Mouse (Mus musculus): ENCODE measurements at regions not wholly inside any gene's neighbourhood (a gene's known extent, or its start where the extent isn't known, plus 50 kb on each side); places are given as distances from the start of the nearest gene placed in this dataset.

DNA sequence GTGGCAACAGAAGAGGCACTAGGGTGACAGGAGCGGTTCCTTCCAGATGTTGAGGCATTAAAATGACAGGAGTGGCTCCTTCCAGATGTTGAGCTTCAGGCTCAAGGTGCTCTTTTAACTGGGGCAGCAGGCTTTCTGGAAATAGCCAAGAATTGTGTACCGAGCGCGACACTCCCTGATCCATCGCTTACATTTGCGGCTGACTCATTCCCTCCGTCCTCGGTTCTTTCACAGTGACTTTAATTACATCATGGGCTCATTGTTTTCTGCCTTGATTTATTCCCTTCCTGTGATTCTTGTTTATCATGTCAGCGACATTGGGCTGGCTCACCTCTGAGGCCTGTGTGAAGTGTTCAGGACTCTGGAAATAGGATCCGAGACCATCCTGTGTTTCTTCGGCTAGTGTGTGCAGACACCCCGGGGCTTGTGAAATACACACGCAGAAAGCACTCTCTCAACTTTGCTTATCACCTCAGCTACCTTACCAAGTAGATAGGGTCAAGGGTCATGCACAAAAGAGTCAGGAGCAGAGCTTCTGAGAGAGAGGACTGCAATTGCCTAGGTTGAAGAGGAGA, 63.1 kb upstream of the Slc35c1 start:
- H3K36me3 ChIP-seq, result no peaks in the 10 kb centered on the region
- peaks cover 4% of the 10 kb centered on the region; the same call in 1 of the 2 replicates for H3K27me3 ChIP-seq (ENCODE audit: low read depth, poor library complexity, severe bottlenecking)
- no peak overlapping the region for H3K27ac ChIP-seq
- DNase-seq (ENCODE audit: low spot score), result peak; percentile 15
- WGBS, result 86% methylated on average over 13 of the region's 13 CpGs
- peaks cover 5% of the 10 kb centered on the region; the same call in 1 of the 2 replicates for H3K4me1 ChIP-seq
- H3K4me3 ChIP-seq, result no peak overlapping the region
- no peaks in the 10 kb centered on the region for H3K9me3 ChIP-seq (replicated peaks)

DNA sequence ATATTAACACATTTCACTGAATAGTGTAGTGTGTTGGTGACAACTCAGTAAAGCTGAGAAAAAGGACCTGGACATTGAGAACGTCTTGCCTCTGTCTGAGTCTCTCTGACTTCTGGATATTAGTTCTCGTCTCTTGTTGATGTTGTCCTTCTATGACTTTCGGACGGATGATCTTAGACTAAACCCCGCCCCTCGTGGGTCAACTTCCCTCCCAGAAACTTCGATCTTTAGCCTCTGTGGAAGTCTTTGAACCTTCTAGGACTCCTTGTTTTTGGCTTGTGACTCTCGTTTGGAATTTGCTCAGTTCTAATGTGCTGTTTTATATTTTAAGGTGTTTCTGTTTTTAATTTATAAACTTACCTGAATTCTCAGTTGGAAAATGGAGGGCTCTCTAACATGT, 61.2 kb upstream of the Slc35c1 start:
- Histone ChIP-seq H3K27ac (no peak overlapping the region), H3K4me1 (peaks cover 5% of the 10 kb centered on the region; the same call in 1 of the 2 replicates), H3K4me3 (no peak overlapping the region), H3K36me3 (no peaks in the 10 kb centered on the region), H3K27me3 (ENCODE audit: low read depth, poor library complexity, severe bottlenecking) (peaks cover 3% of the 10 kb centered on the region; the same call in 1 of the 2 replicates), H3K9me3 (replicated peaks) (no peaks in the 10 kb centered on the region)
- WGBS, result 85% methylated on average over 8 of the region's 8 CpGs
- DNase-seq (ENCODE audit: low spot score), result peak; percentile 6

DNA sequence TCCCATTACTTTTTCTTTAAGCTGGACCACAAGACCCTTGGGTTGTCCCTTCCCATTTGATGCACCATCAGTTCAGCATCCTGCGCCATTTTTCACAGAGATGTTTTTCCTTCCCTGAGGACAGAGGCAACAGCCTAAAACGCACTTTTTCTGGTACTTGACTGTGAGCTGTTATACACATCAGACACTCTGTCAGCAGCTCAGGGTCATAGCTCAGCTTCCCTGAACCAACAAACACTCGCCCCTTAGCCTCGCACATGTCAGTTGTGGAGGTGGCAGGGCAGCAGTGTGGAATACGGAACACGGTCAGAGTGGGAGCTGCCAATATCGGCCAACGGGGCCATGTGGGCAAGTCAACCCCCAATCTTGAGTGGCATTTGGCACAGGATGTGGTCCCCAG, 59.1 kb upstream of the Slc35c1 start:
- Histone ChIP-seq H3K4me3 (no peak overlapping the region), H3K36me3 (no peaks in the 10 kb centered on the region), H3K27ac (no peak overlapping the region), H3K9me3 (replicated peaks) (no peaks in the 10 kb centered on the region), H3K4me1 (no peaks in the 10 kb centered on the region), H3K27me3 (ENCODE audit: low read depth, poor library complexity, severe bottlenecking) (no peaks in the 10 kb centered on the region)
- DNase-seq (ENCODE audit: low spot score), result peak; percentile 15
- 91% methylated on average over 8 of the region's 8 CpGs for WGBS

DNA sequence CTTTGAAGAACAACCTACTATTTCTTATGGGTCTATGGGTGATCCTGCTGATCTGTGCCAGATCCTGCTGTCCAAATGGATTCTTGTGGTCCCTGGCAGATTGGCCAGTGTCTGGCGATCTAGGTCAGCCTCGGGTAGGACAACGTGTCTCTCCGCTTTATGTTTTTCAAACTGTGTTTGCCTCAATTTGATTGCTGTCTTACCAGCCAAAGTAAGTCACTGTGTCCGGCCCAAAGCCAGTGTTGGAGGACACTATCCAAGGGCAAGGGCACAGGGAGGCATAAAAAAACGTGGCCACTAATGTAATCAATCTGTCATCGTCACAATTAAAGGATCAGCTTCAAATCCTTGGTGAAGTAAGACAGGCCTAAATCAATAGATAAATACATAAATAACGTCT, 58.6 kb upstream of the Slc35c1 start:
- H3K4me3 ChIP-seq, result no peak overlapping the region
- H3K27me3 ChIP-seq (ENCODE audit: low read depth, poor library complexity, severe bottlenecking), result no peaks in the 10 kb centered on the region
- no peaks in the 10 kb centered on the region for H3K36me3 ChIP-seq
- WGBS, result 81% methylated on average over 8 of the region's 8 CpGs
- no peaks in the 10 kb centered on the region for H3K4me1 ChIP-seq
- DNase-seq (ENCODE audit: low spot score), result peak; percentile 16
- no peaks in the 10 kb centered on the region for H3K9me3 ChIP-seq (replicated peaks)
- no peak overlapping the region for H3K27ac ChIP-seq

DNA sequence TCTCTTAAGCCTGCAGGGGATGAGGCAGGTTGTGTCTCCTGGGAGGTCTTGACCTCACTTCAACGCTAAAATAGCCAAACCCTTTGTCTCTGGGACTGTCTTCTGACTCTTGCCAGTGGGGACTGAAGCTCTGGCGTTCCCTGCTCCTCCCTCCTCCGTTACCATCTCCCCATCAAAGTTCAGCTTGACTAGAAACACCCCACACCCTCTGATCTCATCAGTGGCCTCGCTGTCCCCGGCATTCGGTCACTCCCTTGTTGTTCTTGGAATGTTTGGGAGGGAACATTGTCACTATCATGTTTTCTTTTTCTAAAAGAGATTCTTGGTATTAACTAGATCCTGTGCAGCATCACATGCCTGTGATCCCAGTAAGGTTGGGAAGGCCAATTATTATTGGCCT, 54.6 kb upstream of the Slc35c1 start:
- no peak overlapping the region for H3K27ac ChIP-seq
- WGBS, result 55% methylated on average over 6 of the region's 6 CpGs
- H3K4me3 ChIP-seq, result no peak overlapping the region
- no peaks in the 10 kb centered on the region for H3K9me3 ChIP-seq (replicated peaks)
- H3K4me1 ChIP-seq, result no peaks in the 10 kb centered on the region
- peak; percentile 8 for DNase-seq (ENCODE audit: low spot score)
- no peaks in the 10 kb centered on the region for H3K27me3 ChIP-seq (ENCODE audit: low read depth, poor library complexity, severe bottlenecking)
- no peaks in the 10 kb centered on the region for H3K36me3 ChIP-seq

DNA sequence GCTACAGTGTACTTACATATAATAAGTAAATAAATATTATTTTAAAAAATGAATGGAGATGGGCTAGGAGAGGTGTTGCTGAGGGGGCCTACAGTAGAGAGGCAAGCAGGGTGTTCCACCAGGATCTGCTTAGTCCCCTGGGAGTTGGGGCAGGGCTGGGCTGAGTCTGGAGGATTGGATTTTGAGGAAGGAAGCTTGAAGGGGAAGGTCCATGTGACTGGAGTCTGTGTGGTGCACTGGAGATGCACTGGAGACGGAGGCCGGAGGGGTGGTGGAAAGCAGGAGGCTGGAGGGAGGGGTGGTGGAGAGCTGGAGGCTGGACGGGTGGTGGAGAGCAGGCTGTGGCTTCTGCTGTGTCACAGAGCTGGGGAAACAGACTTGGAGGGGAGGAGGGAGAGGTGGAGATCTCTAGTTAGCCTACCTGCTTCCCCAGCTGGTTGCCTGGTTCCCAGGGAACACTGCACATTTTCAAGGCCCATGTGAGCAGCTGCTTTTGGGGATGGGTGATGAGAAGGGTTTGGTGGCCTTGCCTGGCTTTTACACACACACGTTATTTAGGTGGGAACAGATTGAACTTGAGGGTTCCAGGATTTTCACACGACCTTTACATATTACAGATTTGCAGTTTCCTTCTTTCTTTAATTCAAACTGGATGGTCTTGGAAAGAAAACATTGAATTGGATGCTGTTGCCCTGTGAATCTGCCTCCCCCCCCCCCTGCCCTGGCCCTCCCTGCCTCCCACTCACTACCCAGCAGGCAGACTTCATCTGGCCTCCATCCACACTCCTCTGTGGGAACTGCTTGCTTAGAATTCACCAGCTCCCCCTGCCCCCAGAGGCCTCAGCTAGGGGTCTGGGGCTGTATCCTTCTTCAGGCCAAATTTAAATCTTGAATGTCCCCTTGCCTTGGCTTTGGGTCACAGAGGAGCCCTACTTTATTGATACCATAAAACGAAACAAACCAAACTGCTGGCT, 51.7 kb upstream of the Slc35c1 start:
- Histone ChIP-seq H3K36me3 (no peaks in the 10 kb centered on the region), H3K27me3 (ENCODE audit: low read depth, poor library complexity, severe bottlenecking) (no peaks in the 10 kb centered on the region), H3K9me3 (replicated peaks) (no peaks in the 10 kb centered on the region), H3K4me1 (no peaks in the 10 kb centered on the region), H3K27ac (no peak overlapping the region), H3K4me3 (no peak overlapping the region)
- peak; percentile 26 for DNase-seq (ENCODE audit: low spot score)
- 74% methylated on average over 6 of the region's 6 CpGs for WGBS

All from limb, embryonic 10.5 days (tissue).